Mouse (Mus musculus) neural tube, embryonic 11.5 days (tissue): ENCODE measurements around the gene Dcxr. TPM values are rescaled to one million over a fixed set of nuclear protein-coding genes. Genes with fewer than 3 reads are reported as not detected.
A peak's percentile ranks its signal among the peaks of the same experiment; 100 is the strongest.

ENCODE experiments used
- ATAC-seq: fragments of 200-750 bp; cut with Nextera tagmentation; 2 replicates; pipeline ENCODE4 v1.8.0; 2017; ENCODE audit warnings: moderate number of reproducible peaks, mild to moderate bottlenecking, moderate TSS enrichment, moderate library complexity; ENCODE audit not compliant: insufficient read depth, low FRiP score, low TSS enrichment
- DNase-seq: peaks from one replicate; pipeline ENCODE4 v3.0.0-alpha.2; 2015; ENCODE audit warnings: low spot score
- H3K27ac ChIP-seq: fragments of 300-500 bp; sonication (generic); 2 replicates; pipeline ENCODE4 v1.5.1; 2014; ENCODE audit warnings: low read depth, mild to moderate bottlenecking, low read length
- H3K27me3 ChIP-seq: fragments of 300-500 bp; sonication (generic); 2 replicates; pipeline ENCODE4 v1.6.1; 2014; ENCODE audit warnings: mild to moderate bottlenecking, low read length, mixed read lengths; ENCODE audit not compliant: control insufficient read depth, insufficient read depth
- H3K36me3 ChIP-seq: fragments of 300-500 bp; sonication (generic); 2 replicates; pipeline ENCODE4 v1.6.1; 2014; ENCODE audit warnings: mild to moderate bottlenecking, low read length, moderate library complexity, mixed read lengths; ENCODE audit not compliant: control insufficient read depth, insufficient read depth
- H3K4me1 ChIP-seq: fragments of 300-500 bp; sonication (generic); 2 replicates; pipeline ENCODE4 v1.6.1; 2014; ENCODE audit warnings: low read length, mixed read lengths; ENCODE audit not compliant: control insufficient read depth, insufficient read depth
- H3K4me2 ChIP-seq: fragments of 300-500 bp; sonication (generic); 2 replicates; pipeline ENCODE4 v1.6.1; 2014; ENCODE audit warnings: low read depth, mild to moderate bottlenecking, moderate library complexity
- H3K4me3 ChIP-seq: fragments of 300-500 bp; sonication (generic); 2 replicates; pipeline ENCODE4 v1.5.1; 2014; ENCODE audit warnings: low read depth, low read length
- H3K9ac ChIP-seq: fragments of 300-500 bp; sonication (generic); 2 replicates; pipeline ENCODE4 v1.6.1; 2014; ENCODE audit warnings: mild to moderate bottlenecking, low read length
- H3K9me3 ChIP-seq: fragments of 300-500 bp; sonication (generic); 2 replicates; pipeline ENCODE4 v1.6.1; 2016; ENCODE audit warnings: low read length; ENCODE audit not compliant: control insufficient read depth
- WGBS: fragments of 180-500 bp; shearing (Covaris S2); extraction: QIAGEN DNeasy Blood & Tissue Kit; methylation state at CpG from one replicate; pipeline ENCODE4 v1.1.7; 2014; 5-methylcytosine and 5-hydroxymethylcytosine counted together
- polyA plus RNA-seq: library from polyadenylated mRNA; unstranded; fragments of >200 nt; fragmentation: Nextera tagmentation; extraction: Ambion mirVana; gene quantifications from 2 replicates; pipeline ENCODE4 v1.2.1, GENCODE M21; 2014

Dcxr gene
- polyA plus RNA-seq, 1 experiment from 2014 or later, result 16.5 TPM

- H3K9ac ChIP-seq, result no peak overlapping the region
- H3K36me3 ChIP-seq, result peaks cover 1% of the 10 kb centered on the region; the same call in 1 of the 2 replicates
- ATAC-seq (no peak), DNase-seq (no peak)
- peaks cover 34% of the 10 kb centered on the region for H3K4me1 ChIP-seq
- 52% methylated on average over 5 of the region's 5 CpGs for WGBS
- no peak overlapping the region for H3K4me3 ChIP-seq
- H3K27ac ChIP-seq, result no peak overlapping the region
- no peak overlapping the region for H3K4me2 ChIP-seq
- H3K27me3 ChIP-seq, result no peaks in the 10 kb centered on the region
- H3K9me3 ChIP-seq, result no peaks in the 10 kb centered on the region
Measured at GRCm38 (mm10) chr11:120706120-120706519, 21.0 kb downstream of the Dcxr start.

GRCm38 (mm10) chr11:120704486-120705325 is 22.4 kb downstream of the Dcxr start:
- 16% methylated on average over 8 of the region's 8 CpGs for WGBS
- no peak for DNase-seq

GRCm38 (mm10) chr11:120703696-120704454 is 23.2 kb downstream of the Dcxr start:
- H3K4me2 ChIP-seq, result no peak overlapping the region
- ATAC-seq (no peak), DNase-seq (no peak)
- WGBS, result 27% methylated on average over 15 of the region's 15 CpGs
- peak overlapping the region; percentile 34; the same call in 1 of the 2 replicates for H3K27ac ChIP-seq
- no peaks in the 10 kb centered on the region for H3K9me3 ChIP-seq
- peak overlapping the region; percentile 48; the same call in 1 of the 2 replicates for H3K9ac ChIP-seq
- peaks cover 32% of the 10 kb centered on the region for H3K4me1 ChIP-seq
- H3K36me3 ChIP-seq, result peaks cover 6% of the 10 kb centered on the region
- H3K4me3 ChIP-seq, result no peak overlapping the region
- no peaks in the 10 kb centered on the region for H3K27me3 ChIP-seq

More at GRCm38 (mm10) chr11:120704486-120705325, 22.4 kb downstream of the Dcxr start:
- no peaks in the 10 kb centered on the region for H3K27me3 ChIP-seq
- ATAC-seq, result no peak
- no peak overlapping the region for H3K4me3 ChIP-seq
- no peaks in the 10 kb centered on the region for H3K9me3 ChIP-seq
- peak overlapping the region; percentile 48; the same call in 1 of the 2 replicates for H3K9ac ChIP-seq
- no peak overlapping the region for H3K4me2 ChIP-seq
- peak overlapping the region; percentile 34; the same call in 1 of the 2 replicates for H3K27ac ChIP-seq
- H3K4me1 ChIP-seq, result peaks cover 32% of the 10 kb centered on the region
- peaks cover 6% of the 10 kb centered on the region for H3K36me3 ChIP-seq

- Histone ChIP-seq H3K4me3 (no peak overlapping the region), H3K4me1 (peaks cover 17% of the 10 kb centered on the region), H3K36me3 (peaks cover 10% of the 10 kb centered on the region), H3K4me2 (no peak overlapping the region), H3K27me3 (no peaks in the 10 kb centered on the region), H3K9ac (no peak overlapping the region), H3K9me3 (no peaks in the 10 kb centered on the region), H3K27ac (no peak overlapping the region)
- DNase-seq, result no peak
- no peak for ATAC-seq
- 64% methylated on average over 10 of the region's 10 CpGs for WGBS
Measured at GRCm38 (mm10) chr11:120697741-120698140, 29.3 kb downstream of the Dcxr start.

- WGBS, result 89% methylated on average over 6 of the region's 6 CpGs
- Histone ChIP-seq H3K36me3 (peaks cover 14% of the 10 kb centered on the region), H3K9ac (no peak overlapping the region), H3K4me3 (no peak overlapping the region), H3K27me3 (no peaks in the 10 kb centered on the region), H3K4me2 (no peak overlapping the region), H3K4me1 (peaks cover 17% of the 10 kb centered on the region), H3K9me3 (no peaks in the 10 kb centered on the region), H3K27ac (no peak overlapping the region)
- no peak for ATAC-seq
- DNase-seq, result no peak
Measured at GRCm38 (mm10) chr11:120696568-120696967, 30.5 kb downstream of the Dcxr start.

GRCm38 (mm10) chr11:120695641-120696040 is 31.4 kb downstream of the Dcxr start:
- Histone ChIP-seq H3K36me3 (peaks cover 8% of the 10 kb centered on the region), H3K27ac (peak overlapping the region; percentile 47), H3K4me3 (no peak overlapping the region), H3K4me1 (peaks cover 17% of the 10 kb centered on the region), H3K27me3 (no peaks in the 10 kb centered on the region), H3K4me2 (no peak overlapping the region), H3K9me3 (no peaks in the 10 kb centered on the region), H3K9ac (peak overlapping the region; percentile 29)
- DNase-seq, result peak; percentile 54
- WGBS, result 7% methylated on average over 12 of the region's 12 CpGs
- peak; percentile 68 for ATAC-seq

- Histone ChIP-seq H3K9me3 (no peaks in the 10 kb centered on the region), H3K4me2 (no peak overlapping the region), H3K9ac (peak overlapping the region; percentile 28), H3K27ac (peak overlapping the region; percentile 39; the same call in 1 of the 2 replicates), H3K27me3 (no peaks in the 10 kb centered on the region), H3K36me3 (peaks cover 8% of the 10 kb centered on the region), H3K4me3 (no peak overlapping the region), H3K4me1 (peaks cover 17% of the 10 kb centered on the region)
- DNase-seq (peak; percentile 62), ATAC-seq (peak; percentile 83)
- 4% methylated on average over 4 of the region's 4 CpGs for WGBS
Measured at GRCm38 (mm10) chr11:120695184-120695583, 31.9 kb downstream of the Dcxr start.

- WGBS, result 67% methylated on average over 3 of the region's 3 CpGs
- peaks cover 17% of the 10 kb centered on the region for H3K4me1 ChIP-seq
- H3K27me3 ChIP-seq, result no peaks in the 10 kb centered on the region
- DNase-seq (no peak), ATAC-seq (no peak)
- H3K9me3 ChIP-seq, result no peaks in the 10 kb centered on the region
- H3K9ac ChIP-seq, result no peak overlapping the region
- H3K4me2 ChIP-seq, result no peak overlapping the region
- no peak overlapping the region for H3K4me3 ChIP-seq
- peaks cover 10% of the 10 kb centered on the region for H3K36me3 ChIP-seq
- no peak overlapping the region for H3K27ac ChIP-seq
Measured at GRCm38 (mm10) chr11:120693461-120693860, 33.6 kb downstream of the Dcxr start.
